Mouse (Mus musculus) stomach, embryonic 15.5 days (tissue): ENCODE results near the gene Cd3eap. TPM values are rescaled to one million over a fixed set of nuclear protein-coding genes. Genes with fewer than 3 reads are reported as not detected.

Source experiments
- ATAC-seq: fragments of 200-750 bp; cut with Nextera tagmentation; 2 replicates; pipeline ENCODE4 v1.8.0; 2017; ENCODE audit warnings: low read depth, moderate number of reproducible peaks, moderate TSS enrichment; ENCODE audit not compliant: insufficient read depth, low FRiP score
- H3K27ac ChIP-seq: fragments of 300-500 bp; sonication (generic); 2 replicates; pipeline ENCODE4 v1.5.1; 2015; ENCODE audit warnings: mild to moderate bottlenecking, inconsistent platforms
- H3K27me3 ChIP-seq: fragments of 300-500 bp; sonication (generic); replicated peaks from 2 replicates; pipeline ENCODE4 v1.6.1; 2015; ENCODE audit warnings: inconsistent platforms
- H3K36me3 ChIP-seq: fragments of 300-500 bp; sonication (generic); 2 replicates; pipeline ENCODE4 v1.6.1; 2015; ENCODE audit warnings: inconsistent platforms
- H3K4me1 ChIP-seq: fragments of 300-500 bp; sonication (generic); 2 replicates; pipeline ENCODE4 v1.6.1; 2015; ENCODE audit warnings: inconsistent platforms
- H3K4me2 ChIP-seq: fragments of 300-500 bp; sonication (generic); 2 replicates; pipeline ENCODE4 v1.6.1; 2015; ENCODE audit warnings: mild to moderate bottlenecking, inconsistent platforms
- H3K4me3 ChIP-seq: fragments of 300-500 bp; sonication (generic); replicated peaks from 2 replicates; pipeline ENCODE4 v1.5.1; 2015; ENCODE audit warnings: inconsistent platforms
- H3K9ac ChIP-seq: fragments of 300-500 bp; sonication (generic); 2 replicates; pipeline ENCODE4 v1.6.1; 2015; ENCODE audit warnings: inconsistent platforms
- H3K9me3 ChIP-seq: fragments of 300-500 bp; sonication (generic); 2 replicates; pipeline ENCODE4 v1.6.1; 2016; ENCODE audit warnings: inconsistent platforms
- WGBS: fragments of 180-500 bp; shearing (Covaris S2); methylation state at CpG from one replicate; pipeline ENCODE4 v1.1.7; 2015; 5-methylcytosine and 5-hydroxymethylcytosine counted together
- polyA plus RNA-seq: library from polyadenylated mRNA; unstranded; fragments of >200 nt; fragmentation: Nextera tagmentation; extraction: Ambion mirVana; gene quantifications from 2 replicates; pipeline ENCODE4 v1.2.1, GENCODE M21; 2015

Cd3eap gene
- polyA plus RNA-seq, 1 experiment from 2014 or later, result 26.1 TPM

DNA sequence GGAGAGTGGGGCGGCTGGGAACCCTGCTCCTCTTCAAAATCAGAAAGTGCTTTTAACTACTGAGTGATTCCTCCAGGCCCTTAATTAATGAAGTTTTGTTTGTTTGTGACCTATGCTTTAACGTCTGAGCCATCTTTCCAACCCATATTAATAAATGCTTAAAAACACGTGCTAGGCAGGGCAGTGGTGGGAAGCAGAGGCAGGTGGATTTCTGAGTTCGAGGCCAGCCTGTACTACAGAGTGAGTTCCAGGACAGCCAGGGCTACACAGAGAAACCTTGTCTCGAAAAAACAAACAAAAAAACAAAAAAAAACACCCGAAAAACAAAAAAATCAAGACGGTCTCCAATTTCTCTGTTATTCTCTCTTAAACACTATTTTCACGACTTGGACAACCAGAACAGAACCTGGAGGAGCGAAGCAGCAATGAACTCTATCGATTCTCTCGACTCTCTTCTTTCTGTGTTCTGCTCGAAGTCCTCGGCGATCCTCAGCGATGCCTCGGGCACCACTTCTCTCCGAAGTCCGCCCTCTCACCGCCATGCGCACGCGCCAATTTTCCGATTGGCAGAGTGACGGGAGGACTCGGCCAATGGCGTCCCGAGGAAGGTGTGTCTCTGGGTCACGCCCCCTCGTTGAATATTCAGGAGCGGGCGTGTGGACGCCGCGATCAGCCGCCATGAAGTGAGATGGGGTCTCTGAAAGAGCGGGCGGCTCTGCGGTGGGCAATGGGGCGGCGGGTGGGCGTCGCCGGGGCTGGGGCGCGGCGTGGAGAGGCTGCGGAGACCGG, 22.3 kb upstream of the Cd3eap start, which contains the start of gene Ercc2:
TSS of gene Ercc2 (plus strand) at position 634 of the 789 bp plus-strand sequence.
- peaks cover 10% of the 10 kb centered on the region for H3K4me1 ChIP-seq
- H3K4me3 ChIP-seq, result peak within 1 kb of the TSS; percentile 95
- H3K4me2 ChIP-seq, result peak within 1 kb of the TSS; percentile 70
- H3K36me3 ChIP-seq, result peaks cover 10% of the 10 kb centered on the region; the same call in 1 of the 2 replicates
- H3K9ac ChIP-seq, result peak within 1 kb of the TSS; percentile 92
- ATAC-seq, result peak; percentile 96
- no peaks in the 10 kb centered on the region for H3K9me3 ChIP-seq
- WGBS, result 6% methylated on average over 48 of the region's 48 CpGs
- H3K27ac ChIP-seq, result peak within 1 kb of the TSS; percentile 22; the same call in 1 of the 2 replicates
- no peaks in the 10 kb centered on the region for H3K27me3 ChIP-seq

DNA sequence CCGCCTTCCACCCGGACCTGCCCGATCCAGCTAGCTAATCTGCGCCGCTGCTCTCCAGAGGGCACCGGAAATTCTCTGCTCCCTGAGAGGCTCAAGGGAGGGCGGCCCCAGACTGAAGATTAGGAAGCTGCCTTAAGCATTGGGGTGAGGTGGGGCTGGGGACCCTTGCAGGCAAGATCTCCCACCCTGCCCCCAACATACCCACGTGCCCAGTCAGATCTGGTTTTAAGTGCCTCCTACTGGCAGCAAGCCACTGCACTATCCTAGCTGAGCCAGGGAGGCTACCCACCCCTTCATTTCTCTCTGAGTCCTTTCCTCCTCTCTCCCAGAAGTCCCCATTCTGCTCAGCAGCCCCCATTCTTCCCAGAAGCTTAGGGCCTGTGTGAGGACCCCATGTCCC, 18.8 kb upstream of the Cd3eap start:
- 60% methylated on average over 8 of the region's 8 CpGs for WGBS
- Histone ChIP-seq H3K36me3 (no peaks in the 10 kb centered on the region), H3K4me3 (no peak overlapping the region), H3K9ac (no peak overlapping the region), H3K9me3 (no peaks in the 10 kb centered on the region), H3K27ac (no peak overlapping the region), H3K4me2 (no peak overlapping the region), H3K27me3 (no peaks in the 10 kb centered on the region), H3K4me1 (peaks cover 7% of the 10 kb centered on the region)
- no peak for ATAC-seq

DNA sequence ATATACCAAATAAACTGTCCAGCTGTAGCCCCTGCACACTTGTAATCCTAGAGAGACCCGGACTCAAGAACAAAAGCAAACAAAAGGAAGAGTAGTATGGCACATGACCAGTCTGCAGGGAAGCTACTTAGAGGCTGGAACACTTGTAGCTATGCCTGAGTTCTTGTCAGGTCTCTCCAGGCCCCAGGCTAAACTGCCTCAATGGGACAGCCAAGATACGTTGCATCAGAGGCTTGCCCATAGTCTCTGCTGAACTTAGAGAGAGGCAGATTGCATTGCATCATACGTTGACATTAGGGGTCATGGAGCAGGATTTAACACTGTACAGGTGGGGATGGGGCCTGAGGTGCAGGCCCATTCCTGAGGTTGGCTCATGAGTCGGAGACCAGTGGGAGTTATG, 16.7 kb upstream of the Cd3eap start:
- no peaks in the 10 kb centered on the region for H3K9me3 ChIP-seq
- ATAC-seq, result no peak
- no peak overlapping the region for H3K4me3 ChIP-seq
- no peak overlapping the region for H3K9ac ChIP-seq
- H3K4me1 ChIP-seq, result no peaks in the 10 kb centered on the region
- no peaks in the 10 kb centered on the region for H3K36me3 ChIP-seq
- H3K27ac ChIP-seq, result no peak overlapping the region
- 82% methylated on average over 4 of the region's 4 CpGs for WGBS
- H3K27me3 ChIP-seq, result no peaks in the 10 kb centered on the region
- no peak overlapping the region for H3K4me2 ChIP-seq

DNA sequence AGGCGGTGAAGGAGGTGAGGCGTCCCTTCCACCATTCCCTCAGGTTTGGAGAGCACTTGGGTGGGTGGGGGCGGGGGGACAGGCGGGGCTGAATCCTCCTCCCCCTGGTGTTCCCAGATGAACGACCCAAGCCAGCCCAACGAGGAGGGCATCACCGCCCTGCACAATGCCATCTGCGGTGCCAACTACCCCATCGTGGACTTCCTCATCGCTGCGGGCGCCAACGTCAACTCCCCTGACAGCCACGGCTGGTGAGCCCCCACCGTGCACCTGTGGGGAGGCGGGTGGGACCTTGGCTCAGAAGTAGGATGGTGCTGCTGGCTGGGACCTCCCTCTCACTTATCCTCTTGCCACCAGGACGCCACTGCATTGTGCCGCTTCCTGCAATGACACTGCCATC, 16.1 kb upstream of the Cd3eap start:
- Histone ChIP-seq H3K27me3 (no peaks in the 10 kb centered on the region), H3K36me3 (no peaks in the 10 kb centered on the region), H3K9ac (no peak overlapping the region), H3K4me2 (no peak overlapping the region), H3K9me3 (no peaks in the 10 kb centered on the region), H3K27ac (no peak overlapping the region), H3K4me1 (peaks cover 1% of the 10 kb centered on the region; the same call in 1 of the 2 replicates), H3K4me3 (no peak overlapping the region)
- 76% methylated on average over 18 of the region's 18 CpGs for WGBS
- ATAC-seq, result no peak

GRCm38 (mm10) chr7:19373367-19373766, 14.1 kb upstream of the Cd3eap start:
- H3K9me3 ChIP-seq, result no peaks in the 10 kb centered on the region
- no peak overlapping the region for H3K4me3 ChIP-seq
- no peak overlapping the region for H3K4me2 ChIP-seq
- H3K36me3 ChIP-seq, result no peaks in the 10 kb centered on the region
- 87% methylated on average over 2 of the region's 2 CpGs for WGBS
- peaks cover 8% of the 10 kb centered on the region for H3K4me1 ChIP-seq
- 0 out of 2 replicates have a peak, but pooled peaks cover 2% of the 10 kb centered on the region for H3K27me3 ChIP-seq
- H3K9ac ChIP-seq, result no peak overlapping the region
- ATAC-seq, result no peak
- no peak overlapping the region for H3K27ac ChIP-seq

GRCm38 (mm10) chr7:19369823-19370425, 10.6 kb upstream of the Cd3eap start:
- H3K4me3 ChIP-seq, result peak overlapping the region; percentile 34
- WGBS, result 10% methylated on average over 46 of the region's 46 CpGs
- H3K4me1 ChIP-seq, result peaks cover 9% of the 10 kb centered on the region
- 0 out of 2 replicates have a peak, but pooled peaks cover 2% of the 10 kb centered on the region for H3K27me3 ChIP-seq
- H3K36me3 ChIP-seq, result no peaks in the 10 kb centered on the region
- no peaks in the 10 kb centered on the region for H3K9me3 ChIP-seq
- no peak overlapping the region for H3K9ac ChIP-seq
- no peak overlapping the region for H3K27ac ChIP-seq
- peak; percentile 65 for ATAC-seq
- H3K4me2 ChIP-seq, result peak overlapping the region; percentile 77

DNA sequence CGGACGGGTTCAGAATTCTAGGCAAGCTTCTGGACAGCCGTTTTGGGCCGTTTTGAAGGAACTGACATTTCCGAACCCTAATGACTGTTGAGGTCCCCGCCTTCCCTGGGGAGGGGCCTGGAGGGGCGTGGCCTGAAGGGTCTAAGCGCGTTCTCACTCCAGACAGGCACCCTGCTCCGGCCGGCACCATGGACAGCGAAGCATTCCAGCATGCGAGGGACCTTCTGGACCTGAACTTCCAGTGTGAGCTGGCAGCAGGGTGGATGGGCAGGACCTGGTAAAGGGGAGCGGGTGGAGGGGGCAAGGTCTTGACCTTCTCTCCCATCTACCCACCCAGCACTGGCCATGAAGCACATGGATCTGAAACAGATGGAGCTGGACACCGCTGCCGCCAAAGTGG, 9.1 kb upstream of the Cd3eap start:
- WGBS, result 23% methylated on average over 16 of the region's 16 CpGs
- H3K4me3 ChIP-seq, result no peak overlapping the region
- H3K36me3 ChIP-seq, result no peaks in the 10 kb centered on the region
- peaks cover 15% of the 10 kb centered on the region for H3K4me1 ChIP-seq
- H3K27me3 ChIP-seq, result 0 out of 2 replicates have a peak, but pooled peaks cover 2% of the 10 kb centered on the region
- H3K4me2 ChIP-seq, result no peak overlapping the region
- H3K9me3 ChIP-seq, result no peaks in the 10 kb centered on the region
- H3K27ac ChIP-seq, result no peak overlapping the region
- no peak for ATAC-seq
- H3K9ac ChIP-seq, result no peak overlapping the region

GRCm38 (mm10) chr7:19365376-19365775, 6.1 kb upstream of the Cd3eap start:
- H3K4me1 ChIP-seq, result peaks cover 28% of the 10 kb centered on the region
- no peak overlapping the region for H3K9ac ChIP-seq
- WGBS, result 63% methylated on average over 4 of the region's 4 CpGs
- no peak overlapping the region for H3K4me3 ChIP-seq
- no peak for ATAC-seq
- H3K27ac ChIP-seq, result no peak overlapping the region
- H3K27me3 ChIP-seq, result 0 out of 2 replicates have a peak, but pooled peaks cover 2% of the 10 kb centered on the region
- H3K36me3 ChIP-seq, result no peaks in the 10 kb centered on the region
- no peaks in the 10 kb centered on the region for H3K9me3 ChIP-seq
- H3K4me2 ChIP-seq, result no peak overlapping the region

DNA sequence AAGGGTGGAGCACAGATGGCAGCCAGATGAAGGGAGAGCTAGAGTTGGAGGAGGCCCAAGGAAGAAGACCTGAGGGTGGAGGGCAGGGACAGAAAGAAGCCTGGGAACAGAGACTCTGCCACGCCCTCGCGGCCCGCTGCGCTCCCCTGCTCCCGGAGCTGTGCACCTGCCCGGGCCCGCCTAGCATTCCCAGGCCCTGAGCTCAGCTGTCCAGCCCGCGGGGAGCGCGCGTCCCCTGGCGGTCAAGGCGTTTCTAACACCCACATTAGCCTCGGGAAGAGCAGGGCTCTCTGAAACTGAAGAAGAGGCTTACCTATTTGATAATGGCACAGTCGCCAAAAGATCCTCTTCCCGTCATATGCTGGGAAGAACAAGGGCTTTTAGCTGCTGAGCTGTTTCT, 4.6 kb upstream of the Cd3eap start:
- Histone ChIP-seq H3K36me3 (no peaks in the 10 kb centered on the region), H3K27ac (peak overlapping the region; percentile 65), H3K27me3 (0 out of 2 replicates have a peak, but pooled peaks cover 2% of the 10 kb centered on the region), H3K4me3 (0 out of 2 replicates have a peak overlapping the region, but pooled peaks have one; percentile 3), H3K4me1 (peaks cover 30% of the 10 kb centered on the region), H3K9me3 (no peaks in the 10 kb centered on the region), H3K4me2 (peak overlapping the region; percentile 34), H3K9ac (no peak overlapping the region)
- WGBS, result 5% methylated on average over 18 of the region's 18 CpGs
- peak; percentile 44 for ATAC-seq

- Histone ChIP-seq H3K36me3 (0 out of 2 replicates have a peak, but pooled peaks cover 3% of the 10 kb centered on the region), H3K9ac (no peak overlapping the region), H3K4me1 (peaks cover 37% of the 10 kb centered on the region), H3K9me3 (no peaks in the 10 kb centered on the region), H3K27me3 (no peaks in the 10 kb centered on the region), H3K27ac (no peak overlapping the region; the same call in 1 of the 2 replicates), H3K4me3 (peak overlapping the region; percentile 17; the same call in 1 of the 2 replicates), H3K4me2 (peak overlapping the region; percentile 97)
- 48% methylated on average over 4 of the region's 4 CpGs for WGBS
- ATAC-seq, result no peak
Measured at GRCm38 (mm10) chr7:19362276-19362675, 3.0 kb upstream of the Cd3eap start.

DNA sequence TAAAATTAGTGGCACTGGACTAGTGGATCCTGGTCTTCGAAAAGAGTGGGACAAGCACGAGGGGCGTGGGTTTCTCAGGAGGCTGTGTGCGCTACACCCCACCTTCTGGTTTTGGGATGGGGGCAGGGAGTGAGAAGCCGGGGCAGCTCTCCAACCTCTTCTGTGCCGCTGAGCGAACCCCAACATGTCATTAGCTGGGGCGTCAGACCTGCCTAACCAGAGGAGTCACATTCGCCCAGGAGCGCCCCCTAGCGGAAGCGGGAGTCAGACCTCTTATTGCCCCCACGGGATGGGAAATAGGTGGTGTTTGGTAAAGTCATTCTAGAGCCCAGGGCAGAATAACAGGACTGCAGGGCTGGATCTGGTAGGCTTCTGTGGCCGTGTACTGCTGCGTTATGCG, 2.4 kb upstream of the Cd3eap start:
- ATAC-seq, result no peak
- Histone ChIP-seq H3K27me3 (no peaks in the 10 kb centered on the region), H3K27ac (peak overlapping the region; percentile 67), H3K4me2 (peak overlapping the region; percentile 97), H3K9me3 (no peaks in the 10 kb centered on the region), H3K9ac (peak overlapping the region; percentile 46; the same call in 1 of the 2 replicates), H3K4me3 (peak overlapping the region; percentile 82), H3K4me1 (peaks cover 37% of the 10 kb centered on the region), H3K36me3 (0 out of 2 replicates have a peak, but pooled peaks cover 8% of the 10 kb centered on the region)
- WGBS, result 11% methylated on average over 16 of the region's 16 CpGs

- peaks cover 37% of the 10 kb centered on the region for H3K4me1 ChIP-seq
- peak overlapping the region; percentile 46 for H3K9ac ChIP-seq
- WGBS, result 1% methylated on average over 27 of the region's 27 CpGs
- peak overlapping the region; percentile 97 for H3K4me2 ChIP-seq
- H3K4me3 ChIP-seq, result peak overlapping the region; percentile 82
- peaks cover 8% of the 10 kb centered on the region; the same call in 1 of the 2 replicates for H3K36me3 ChIP-seq
- H3K9me3 ChIP-seq, result no peaks in the 10 kb centered on the region
- no peaks in the 10 kb centered on the region for H3K27me3 ChIP-seq
- peak overlapping the region; percentile 67 for H3K27ac ChIP-seq
- ATAC-seq, result peak; percentile 74
Measured at GRCm38 (mm10) chr7:19360944-19361343, 1.7 kb upstream of the Cd3eap start.
